Mouse (Mus musculus) erythroblast, embryonic 14.5 days (primary cell): ENCODE results near the gene Serpinb8.

Experiments used
- GATA1 ChIP-seq: IDR thresholded peaks from 2 replicates; pipeline ENCODE4 v1.6.1; 2012; ENCODE audit warnings: low read length, inconsistent platforms, mixed read lengths
- TAL1 ChIP-seq: IDR thresholded peaks from 3 replicates; pipeline ENCODE4 v1.6.1; 2012; ENCODE audit warnings: low read length, inconsistent platforms, mixed read lengths

- TF ChIP-seq TAL1 (no peak), GATA1 (no peak)
Observed at GRCm38 (mm10) chr1:107642457-107643118, 52.8 kb downstream of the Serpinb8 start.
